Mouse (Mus musculus) kidney, adult 8-10 months (tissue): ENCODE measurements at regions not wholly inside any gene's neighbourhood (a gene's known extent, or its start where the extent isn't known, plus 50 kb on each side); places are given as distances from the start of the nearest gene placed in this dataset.

Experiments used
- DNase-seq, 2 experiments: peaks; one replicate each; pipeline ENCODE4 v3.0.0; 2022

GRCm38 (mm10) chr9:23535872-23536271 lies 313.0 kb downstream of the Bmper start:
- DNase-seq, result no peak

- no peak for DNase-seq
Observed at GRCm38 (mm10) chr9:23538051-23538450, 315.2 kb downstream of the Bmper start.

DNA sequence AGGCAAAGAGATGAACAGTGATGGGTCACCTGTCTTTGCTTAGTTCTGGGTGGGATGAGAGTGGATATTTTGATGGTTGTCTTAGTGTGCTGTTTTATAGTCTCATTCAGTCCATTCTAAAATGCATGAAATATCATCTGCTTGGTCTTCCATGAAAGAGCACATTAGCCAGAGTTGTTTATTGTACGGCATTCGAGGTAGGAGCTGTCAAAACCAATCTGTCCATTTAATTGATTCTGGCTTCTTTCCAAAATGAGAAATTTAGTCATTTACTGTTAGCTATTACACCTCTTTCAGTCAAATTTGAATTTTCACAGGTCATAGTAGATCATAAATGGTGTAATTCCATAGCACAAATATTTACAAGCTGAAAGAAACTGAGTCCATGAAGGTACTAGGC lies 328.8 kb downstream of the Bmper start:
- no peak for DNase-seq

- peak; percentile 11 to 29 for DNase-seq
Observed at GRCm38 (mm10) chr9:23553766-23554165, 330.9 kb downstream of the Bmper start.

DNA sequence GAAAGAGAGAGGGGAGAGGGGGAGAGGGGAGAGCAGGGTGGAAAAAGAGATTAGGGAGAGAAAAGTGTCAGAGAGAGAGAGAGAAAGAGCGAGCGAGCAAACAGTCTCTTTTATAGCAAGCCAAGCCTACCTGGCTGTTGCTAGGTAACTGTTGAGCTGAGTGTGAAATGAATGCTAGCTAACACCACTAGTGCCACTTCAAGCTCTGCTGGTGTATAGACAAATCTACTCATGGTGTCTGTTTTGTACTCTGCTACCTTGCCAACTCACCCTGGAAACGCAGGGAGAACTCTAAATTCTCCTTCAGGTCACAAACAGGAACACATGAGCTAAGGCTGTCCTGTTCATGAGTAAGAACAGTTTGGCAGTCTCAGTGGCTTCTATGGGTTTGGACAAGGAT lies 334.7 kb downstream of the Bmper start:
- no peak for DNase-seq

GRCm38 (mm10) chr9:23561924-23562323 lies 339.0 kb downstream of the Bmper start:
- DNase-seq, result no peak

- no peak for DNase-seq
Observed at GRCm38 (mm10) chr9:23567081-23567480, 344.2 kb downstream of the Bmper start.

- DNase-seq, result no peak
Observed at GRCm38 (mm10) chr9:23570150-23570549, 347.3 kb downstream of the Bmper start.

GRCm38 (mm10) chr9:23576314-23576713 lies 353.4 kb downstream of the Bmper start:
- no peak for DNase-seq

DNA sequence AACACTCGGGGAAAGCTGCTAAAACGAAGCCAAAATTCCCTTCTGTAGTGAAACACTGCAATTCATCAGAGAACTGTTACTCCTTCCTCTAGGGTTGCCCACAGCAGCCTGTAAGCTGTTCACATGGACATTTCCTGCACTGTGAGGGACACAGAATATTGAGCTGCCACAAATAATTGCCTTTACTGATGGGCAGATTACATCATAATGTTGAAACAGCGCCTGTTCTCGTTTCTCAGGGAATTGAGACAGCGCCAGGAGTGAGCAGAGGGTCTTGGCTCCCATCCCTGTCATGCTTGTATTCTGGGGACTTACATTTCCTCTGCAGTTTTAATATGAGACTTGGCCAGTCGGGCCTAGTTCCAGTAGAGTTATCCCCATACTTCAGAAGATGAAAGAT lies 357.3 kb downstream of the Bmper start:
- DNase-seq, result peak in 1 of 2 experiments; percentile 4

DNA sequence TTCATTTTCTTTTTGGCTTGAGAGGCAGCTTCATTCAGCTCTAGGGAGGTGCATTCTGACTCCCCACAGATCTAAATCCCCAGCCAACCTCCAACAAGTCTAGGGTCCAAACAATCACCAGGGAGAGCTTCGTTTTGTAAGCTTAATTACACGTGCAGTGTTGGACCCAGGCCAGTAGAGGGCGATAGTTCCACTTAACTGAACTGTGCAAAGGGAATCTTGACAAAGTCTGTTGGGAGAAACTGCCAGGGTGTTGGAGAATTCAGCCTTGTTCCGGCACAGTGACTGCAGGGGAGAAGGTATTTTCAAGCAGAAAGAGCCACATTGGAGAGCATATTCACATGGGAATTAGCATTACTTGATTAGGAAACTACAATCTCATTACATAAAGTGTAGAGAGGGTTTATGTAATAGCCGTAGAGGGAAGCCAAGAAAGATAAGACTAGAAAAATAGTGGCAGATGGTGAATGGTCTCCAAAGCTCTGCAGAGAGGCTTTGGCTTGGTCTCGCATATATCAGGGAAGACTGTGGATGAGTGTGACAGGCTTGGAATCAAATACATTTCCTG lies 358.2 kb downstream of the Bmper start:
- peak; percentile 38 to 71 for DNase-seq

- DNase-seq, result no peak
Observed at GRCm38 (mm10) chr9:23584561-23584960, 361.7 kb downstream of the Bmper start.

- DNase-seq, result no peak
Observed at GRCm38 (mm10) chr9:23589024-23589423, 366.1 kb downstream of the Bmper start.

GRCm38 (mm10) chr9:23591906-23592305 lies 369.0 kb downstream of the Bmper start:
- no peak for DNase-seq

DNA sequence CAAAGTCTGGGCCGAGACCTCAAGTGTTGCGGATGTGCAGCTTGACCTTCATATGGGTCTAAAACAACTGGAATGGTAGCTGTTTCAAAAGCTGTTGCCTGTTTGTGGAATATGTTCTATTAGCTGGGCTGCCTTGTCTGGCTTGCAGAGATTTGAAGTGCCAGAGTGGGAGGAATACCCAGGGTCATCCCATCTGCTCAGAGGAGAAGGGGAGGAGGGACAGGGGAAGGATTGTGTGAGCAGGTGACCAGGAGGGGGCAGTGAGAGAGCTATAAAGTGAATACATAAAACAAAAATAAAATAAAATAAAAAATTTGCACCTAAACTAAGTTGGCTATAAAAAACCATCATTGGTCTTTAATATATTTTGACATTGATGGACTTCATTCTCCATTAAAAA lies 377.7 kb downstream of the Bmper start:
- no peak for DNase-seq
